ENCODE assay signal across 7 mouse cellular contexts in the genomic region with DNA sequence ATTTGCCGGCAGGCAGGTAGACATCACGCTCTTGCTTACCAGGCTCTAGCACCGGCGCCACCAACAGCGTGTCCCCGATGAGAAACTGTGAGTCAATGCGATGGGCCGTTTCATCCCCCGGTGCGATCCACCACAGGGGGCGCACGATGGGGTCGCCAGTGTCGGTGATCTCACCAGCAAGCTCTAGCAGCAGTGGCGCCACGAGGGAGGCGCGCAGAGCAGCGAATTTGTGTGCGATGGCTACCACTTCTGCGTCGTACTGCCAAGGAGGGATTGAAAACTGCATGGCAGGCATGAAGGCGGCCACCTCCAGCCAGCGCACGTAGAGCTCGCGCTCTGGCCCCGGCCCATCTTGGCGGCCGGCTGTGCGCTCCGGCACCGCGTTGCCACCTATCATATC. TPM values are rescaled to one million over a fixed set of nuclear protein-coding genes. Genes with fewer than 3 reads are reported as not detected.
DNase-seq lines count a peak whose midpoint lies in the region; ATAC-seq and TF ChIP-seq lines count a peak whose summit lies in the region.

No protein-coding gene starts in this region.

- TF ChIP-seq POLR2A in lung, adult 2 months (IDR thresholded peaks at IDR 0.05; ENCODE audit: borderline replicate concordance, extremely low read depth, low read depth, low read length), result no peak

- H3K27ac ChIP-seq in lung, postnatal 0 days (ENCODE audit: low read length), result no peak overlapping the region
- H3K27ac ChIP-seq in embryonic facial prominence, embryonic 15.5 days (replicated peaks), result no peak overlapping the region
- H3K27ac ChIP-seq in midbrain, embryonic 15.5 days, result no peak overlapping the region

- no peak for DNase-seq in lung, postnatal 0 days (ENCODE audit: low spot score)
- DNase-seq in lung, adult 2 months, result no peak
- peak; percentile 26 for DNase-seq in induced T-regulatory cell, adult 2 months (ENCODE audit: low read depth)
- no peak for DNase-seq in T-cell, adult 2 months (ENCODE audit: low spot score)
- no peak for DNase-seq in urinary bladder, adult 18-20 months (ENCODE audit: low spot score in 2 of 2)

- TF ChIP-seq EP300 in lung, postnatal 0 days (IDR thresholded peaks at IDR 0.05), result no peak

- no peak overlapping the region for H3K9ac ChIP-seq in lung, postnatal 0 days (replicated peaks; ENCODE audit: low read depth)
- H3K9ac ChIP-seq in embryonic facial prominence, embryonic 15.5 days, result no peak overlapping the region
- peak overlapping the region; percentile 13; the same call in 1 of the 2 replicates for H3K9ac ChIP-seq in midbrain, embryonic 15.5 days

- peaks cover 33% of the 10 kb centered on the region for H3K27me3 ChIP-seq in lung, postnatal 0 days (replicated peaks; ENCODE audit: insufficient read depth, low read length)
- H3K27me3 ChIP-seq in embryonic facial prominence, embryonic 15.5 days, result peaks cover 57% of the 10 kb centered on the region
- H3K27me3 ChIP-seq in midbrain, embryonic 15.5 days (replicated peaks), result peaks cover 57% of the 10 kb centered on the region

- H3K4me2 ChIP-seq in lung, postnatal 0 days (replicated peaks; ENCODE audit: low read depth, low read length), result peak overlapping the region; percentile 8; the same call in 1 of the 2 replicates
- H3K4me2 ChIP-seq in embryonic facial prominence, embryonic 15.5 days (replicated peaks), result peak overlapping the region; percentile 57
- H3K4me2 ChIP-seq in midbrain, embryonic 15.5 days, result peak overlapping the region; percentile 53

- H3K9me3 ChIP-seq in lung, postnatal 0 days (ENCODE audit: low read length), result no peaks in the 10 kb centered on the region
- H3K9me3 ChIP-seq in embryonic facial prominence, embryonic 15.5 days (replicated peaks), result no peaks in the 10 kb centered on the region
- no peaks in the 10 kb centered on the region for H3K9me3 ChIP-seq in midbrain, embryonic 15.5 days

- TF ChIP-seq CTCF in lung, postnatal 0 days (IDR thresholded peaks at IDR 0.05), result peak; percentile 59
- no peak for TF ChIP-seq CTCF in lung, adult 2 months (IDR thresholded peaks at IDR 0.05; ENCODE audit: insufficient read depth, low read length)

- H3K4me3 ChIP-seq in lung, postnatal 0 days (ENCODE audit: low read depth, low read length), result no peak overlapping the region
- H3K4me3 ChIP-seq in lung, adult 2 months (replicated peaks; ENCODE audit: extremely low read depth, low read depth, low read length), result no peak overlapping the region
- peak overlapping the region; percentile 34 for H3K4me3 ChIP-seq in embryonic facial prominence, embryonic 15.5 days (replicated peaks)
- H3K4me3 ChIP-seq in midbrain, embryonic 15.5 days, result peak overlapping the region; percentile 31

- H3K36me3 ChIP-seq in lung, postnatal 0 days (ENCODE audit: insufficient read depth, low read length), result no peaks in the 10 kb centered on the region
- H3K36me3 ChIP-seq in embryonic facial prominence, embryonic 15.5 days, result no peaks in the 10 kb centered on the region
- no peaks in the 10 kb centered on the region for H3K36me3 ChIP-seq in midbrain, embryonic 15.5 days (replicated peaks)

- 19% methylated on average over 34 of the region's 34 CpGs for WGBS in lung, postnatal 0 days
- 30% methylated on average over 34 of the region's 34 CpGs for WGBS in lung, adult 2 months
- 5% methylated on average over 34 of the region's 34 CpGs for WGBS in embryonic facial prominence, embryonic 15.5 days
- 6% methylated on average over 34 of the region's 34 CpGs for WGBS in midbrain, embryonic 15.5 days

- H3K4me1 ChIP-seq in lung, postnatal 0 days (ENCODE audit: insufficient read depth, low read depth, low read length), result peaks cover 12% of the 10 kb centered on the region; the same call in 1 of the 2 replicates
- H3K4me1 ChIP-seq in lung, adult 2 months (ENCODE audit: control insufficient read depth, insufficient read depth, low read length), result peaks cover 5% of the 10 kb centered on the region
- peaks cover 41% of the 10 kb centered on the region for H3K4me1 ChIP-seq in embryonic facial prominence, embryonic 15.5 days
- peaks cover 30% of the 10 kb centered on the region for H3K4me1 ChIP-seq in midbrain, embryonic 15.5 days

- ATAC-seq in lung, postnatal 0 days, result no peak
- ATAC-seq in embryonic facial prominence, embryonic 15.5 days (ENCODE audit: insufficient number of reproducible peaks, low FRiP score, low TSS enrichment, low read depth), result no peak
- ATAC-seq in midbrain, embryonic 15.5 days (replicated peaks), result peak; percentile 33

RNA-seq across cellular contexts. Expression of a gene that starts 5.3 kb away (rescaled TPM):
- 5.0 and 5.5 TPM in 2 replicates for polyA plus RNA-seq in lung, postnatal 0 days (2015; fragmentation: Nextera tagmentation; extraction: Ambion mirVana)
- polyA plus RNA-seq in lung, adult 2 months (2012; rRNA removed), result 14.0 and 14.1 TPM in 2 replicates
- polyA plus RNA-seq in embryonic facial prominence, embryonic 15.5 days (2015; fragmentation: Nextera tagmentation; extraction: Ambion mirVana), result 7.6 and 7.7 TPM in 2 replicates
- polyA plus RNA-seq in midbrain, embryonic 15.5 days (2015; fragmentation: Nextera tagmentation; extraction: Ambion mirVana), result 6.3 and 8.9 TPM in 2 replicates

RNA-seq across cellular contexts. Expression of a gene that starts 19.6 kb away (rescaled TPM):
- polyA plus RNA-seq in lung, postnatal 0 days (2015; fragmentation: Nextera tagmentation; extraction: Ambion mirVana), result 37.3 and 41.4 TPM in 2 replicates
- polyA plus RNA-seq in lung, adult 2 months (2012; rRNA removed), result 40.8 and 50.3 TPM in 2 replicates
- polyA plus RNA-seq in embryonic facial prominence, embryonic 15.5 days (2015; fragmentation: Nextera tagmentation; extraction: Ambion mirVana), result 15.1 and 31.4 TPM in 2 replicates
- 13.8 and 15.5 TPM in 2 replicates for polyA plus RNA-seq in midbrain, embryonic 15.5 days (2015; fragmentation: Nextera tagmentation; extraction: Ambion mirVana)

RNA-seq across cellular contexts. Expression of a gene that starts 32.6 kb away (rescaled TPM):
- 23.7 and 28.5 TPM in 2 replicates for polyA plus RNA-seq in lung, postnatal 0 days (2015; fragmentation: Nextera tagmentation; extraction: Ambion mirVana)
- polyA plus RNA-seq in lung, adult 2 months (2012; rRNA removed), result 7.2 and 11.7 TPM in 2 replicates
- polyA plus RNA-seq in embryonic facial prominence, embryonic 15.5 days (2015; fragmentation: Nextera tagmentation; extraction: Ambion mirVana), result 47.0 and 47.1 TPM in 2 replicates
- polyA plus RNA-seq in midbrain, embryonic 15.5 days (2015; fragmentation: Nextera tagmentation; extraction: Ambion mirVana), result 65.1 and 66.3 TPM in 2 replicates

RNA-seq across cellular contexts. Expression of a gene that starts 32.9 kb away (rescaled TPM):
- polyA plus RNA-seq in lung, postnatal 0 days (2015; fragmentation: Nextera tagmentation; extraction: Ambion mirVana), result 1.1 and 1.3 TPM in 2 replicates
- 0.95 and 1.2 TPM in 2 replicates for polyA plus RNA-seq in lung, adult 2 months (2012; rRNA removed)
- 7.3 and 8.9 TPM in 2 replicates for polyA plus RNA-seq in embryonic facial prominence, embryonic 15.5 days (2015; fragmentation: Nextera tagmentation; extraction: Ambion mirVana)
- polyA plus RNA-seq in midbrain, embryonic 15.5 days (2015; fragmentation: Nextera tagmentation; extraction: Ambion mirVana), result 3.0 and 3.3 TPM in 2 replicates

Comparison
In these comparisons a context has a peak if more than half of its experiments do, and no peak if none do; other contexts are left out.
1. H3K4me3 ChIP-seq: peak in embryonic facial prominence, embryonic 15.5 days (single experiment) and midbrain, embryonic 15.5 days (single experiment); none in lung, postnatal 0 days (single experiment) and lung, adult 2 months (single experiment).
2. Peak in every context shown above with its lines, with median percentiles within 50 percentile points of each other: H3K4me2 ChIP-seq.